Comparison of ENCODE assay signal across 31 mouse cellular contexts in genomic region chr4:97816753-97817152, GRCm38 (mm10). TPM values are rescaled to one million over a fixed set of nuclear protein-coding genes. Genes with fewer than 3 reads are reported as not detected.
DNase-seq lines count a peak whose midpoint lies in the region; ATAC-seq lines count a peak whose summit lies in the region.
"Had no signal": no experiment of that assay in that cellular context is flagged by ENCODE, and none has a peak within 500 bp of the region (broad histone marks: within the 10 kb centered on the region; RNA-seq: fewer than 3 reads in every experiment).

No protein-coding gene starts in this region.

- no peak for ATAC-seq in forebrain, embryonic 15.5 days (replicated peaks)
- no peak for ATAC-seq in heart, embryonic 11.5 days (replicated peaks; ENCODE audit: insufficient number of reproducible peaks, low FRiP score, low TSS enrichment)
- 0 out of 2 replicates have a peak, but pooled peaks have one; percentile 34 for ATAC-seq in lung, embryonic 16.5 days (ENCODE audit: low read depth)
- ATAC-seq: hindbrain, postnatal 0 days; inflammation-experienced regulatory T-cells, adult 6 months; intestine, embryonic 16.5 days; Patski had no signal

- 65% methylated on average over 3 of the region's 3 CpGs for WGBS in forebrain, embryonic 15.5 days
- WGBS in forebrain, embryonic 10.5 days: 85% methylated on average over 3 of the region's 3 CpGs
- WGBS in heart, embryonic 11.5 days (ENCODE audit: insufficient replicate concordance): 75% methylated on average over 3 of the region's 3 CpGs
- 61% methylated on average over 3 of the region's 3 CpGs for WGBS in lung, embryonic 16.5 days

- H3K9ac ChIP-seq in forebrain, embryonic 15.5 days (replicated peaks): no peak overlapping the region
- no peak overlapping the region for H3K9ac ChIP-seq in heart, embryonic 11.5 days (ENCODE audit: low read depth, low read length)
- no peak overlapping the region for H3K9ac ChIP-seq in lung, embryonic 16.5 days (ENCODE audit: low read length)
- H3K9ac ChIP-seq: embryonic facial prominence, embryonic 13.5 days; heart, embryonic 13.5 days; hindbrain, embryonic 14.5 days had no signal

- DNase-seq in forebrain, embryonic 10.5 days (ENCODE audit: extremely low spot score, low spot score): no peak
- peak; percentile 16 for DNase-seq in heart, adult 11 months
- DNase-seq in lung, adult 18-20 months: no peak
- no peak for DNase-seq in urinary bladder, adult 2 months (ENCODE audit: low spot score)
- DNase-seq: adrenal gland, postnatal 10 days; adrenal gland, postnatal 36 days; B cell, adult 2 months; cerebellum, adult 11-12 months; cerebellum, adult 8-10 months; cerebellum, postnatal 10 days; cerebellum, postnatal 36 days; embryo, embryonic 11 days; gastrocnemius, adult 2 months; gastrocnemius, postnatal 14 days; heart, adult 18-20 months; heart, postnatal 14 days; heart, postnatal 4 days had no signal

- H3K4me2 ChIP-seq in forebrain, embryonic 15.5 days (replicated peaks): no peak overlapping the region
- H3K4me2 ChIP-seq in heart, embryonic 11.5 days: no peak overlapping the region
- no peak overlapping the region for H3K4me2 ChIP-seq in lung, embryonic 16.5 days (ENCODE audit: low read depth, low read length)
- H3K4me2 ChIP-seq: embryonic facial prominence, embryonic 13.5 days; heart, embryonic 13.5 days; hindbrain, embryonic 14.5 days had no signal

- no peaks in the 10 kb centered on the region for H3K36me3 ChIP-seq in forebrain, embryonic 15.5 days
- no peaks in the 10 kb centered on the region for H3K36me3 ChIP-seq in forebrain, embryonic 10.5 days (replicated peaks)
- no peaks in the 10 kb centered on the region for H3K36me3 ChIP-seq in heart, embryonic 11.5 days (ENCODE audit: control insufficient read depth, insufficient read depth, low read length)
- no peaks in the 10 kb centered on the region for H3K36me3 ChIP-seq in lung, embryonic 16.5 days (ENCODE audit: control insufficient read depth, insufficient read depth, low read length)
- H3K36me3 ChIP-seq: embryonic facial prominence, embryonic 10.5 days; embryonic facial prominence, embryonic 13.5 days had no signal

- peaks cover 39% of the 10 kb centered on the region for H3K4me1 ChIP-seq in forebrain, embryonic 15.5 days
- peaks cover 8% of the 10 kb centered on the region; the same call in 1 of the 2 replicates for H3K4me1 ChIP-seq in forebrain, embryonic 10.5 days
- peaks cover 12% of the 10 kb centered on the region; the same call in 1 of the 2 replicates for H3K4me1 ChIP-seq in heart, embryonic 11.5 days (ENCODE audit: control insufficient read depth, insufficient read depth, low read length)
- H3K4me1 ChIP-seq in lung, embryonic 16.5 days (replicated peaks; ENCODE audit: control insufficient read depth, insufficient read depth, low read length): peaks cover 16% of the 10 kb centered on the region

- no peaks in the 10 kb centered on the region for H3K9me3 ChIP-seq in forebrain, embryonic 15.5 days
- no peaks in the 10 kb centered on the region for H3K9me3 ChIP-seq in forebrain, embryonic 10.5 days
- H3K9me3 ChIP-seq in heart, embryonic 11.5 days (replicated peaks; ENCODE audit: control insufficient read depth, low read length): no peaks in the 10 kb centered on the region
- no peaks in the 10 kb centered on the region for H3K9me3 ChIP-seq in lung, embryonic 16.5 days (ENCODE audit: control insufficient read depth, low read length)
- H3K9me3 ChIP-seq: embryonic facial prominence, embryonic 10.5 days; embryonic facial prominence, embryonic 13.5 days; heart, embryonic 13.5 days had no signal

- 0 out of 2 replicates have a peak overlapping the region, but pooled peaks have one; percentile 29 for H3K27ac ChIP-seq in forebrain, embryonic 15.5 days (replicated peaks)
- no peak overlapping the region for H3K27ac ChIP-seq in forebrain, embryonic 10.5 days
- no peak overlapping the region for H3K27ac ChIP-seq in heart, embryonic 11.5 days (ENCODE audit: low read depth, low read length)
- H3K27ac ChIP-seq in lung, embryonic 16.5 days (ENCODE audit: low read length): no peak overlapping the region
- H3K27ac ChIP-seq: embryonic facial prominence, embryonic 10.5 days; embryonic facial prominence, embryonic 13.5 days; hindbrain, embryonic 14.5 days; hindbrain, postnatal 0 days had no signal

- no peaks in the 10 kb centered on the region for H3K27me3 ChIP-seq in forebrain, embryonic 15.5 days
- H3K27me3 ChIP-seq in forebrain, embryonic 10.5 days (ENCODE audit: poor library complexity, severe bottlenecking): no peaks in the 10 kb centered on the region
- H3K27me3 ChIP-seq in heart, embryonic 11.5 days (ENCODE audit: control insufficient read depth, insufficient read depth, low read length): no peaks in the 10 kb centered on the region
- H3K27me3 ChIP-seq in lung, embryonic 16.5 days (ENCODE audit: control insufficient read depth, insufficient read depth, low read depth, low read length): no peaks in the 10 kb centered on the region
- H3K27me3 ChIP-seq: CH12.LX; embryonic facial prominence, embryonic 13.5 days; heart, embryonic 13.5 days; Patski had no signal

- no peak overlapping the region for H3K4me3 ChIP-seq in forebrain, embryonic 15.5 days
- no peak overlapping the region for H3K4me3 ChIP-seq in forebrain, embryonic 10.5 days
- no peak overlapping the region for H3K4me3 ChIP-seq in heart, embryonic 11.5 days (ENCODE audit: low read depth, low read length)
- no peak overlapping the region for H3K4me3 ChIP-seq in lung, embryonic 16.5 days (ENCODE audit: low read length)
- H3K4me3 ChIP-seq: embryonic facial prominence, embryonic 10.5 days; embryonic facial prominence, embryonic 13.5 days; erythroblast, embryonic 14.5 days; gastrocnemius, adult 2 months; heart, embryonic 13.5 days had no signal

RNA-seq across cellular contexts. Expression of gene E130114P18Rik, which starts 38.9 kb away (rescaled TPM):
- 39.8 and 45.7 TPM in 2 replicates for polyA plus RNA-seq in forebrain, embryonic 15.5 days (2015; fragmentation: Nextera tagmentation; extraction: Ambion mirVana)
- polyA plus RNA-seq in forebrain, embryonic 10.5 days (2016; fragmentation: Nextera tagmentation; extraction: Ambion mirVana): 14.3 and 21.3 TPM in 2 replicates
- polyA plus RNA-seq in heart, embryonic 11.5 days (2014; fragmentation: Nextera tagmentation; extraction: Ambion mirVana): 0.72 and 0.73 TPM in 2 replicates
- polyA plus RNA-seq in lung, embryonic 16.5 days (2015; fragmentation: Nextera tagmentation; extraction: Ambion mirVana): 0.79 and 0.85 TPM in 2 replicates
- 0.22 and 0.72 TPM in 2 replicates for polyA plus RNA-seq in urinary bladder, adult 2 months (2012; rRNA removed)
- polyA plus RNA-seq: erythroblast, embryonic 14.5 days; G1E; inflammation-experienced regulatory T-cells, adult 6 months had no signal

RNA-seq across cellular contexts. Expression of gene Nfia, which starts 44.2 kb away (rescaled TPM):
- polyA plus RNA-seq in forebrain, embryonic 15.5 days (2015; fragmentation: Nextera tagmentation; extraction: Ambion mirVana): 98.3 and 101 TPM in 2 replicates
- polyA plus RNA-seq in forebrain, embryonic 10.5 days (2016; fragmentation: Nextera tagmentation; extraction: Ambion mirVana): 10.9 and 17.6 TPM in 2 replicates
- polyA plus RNA-seq in heart, embryonic 11.5 days (2014; fragmentation: Nextera tagmentation; extraction: Ambion mirVana): 27.5 and 33.7 TPM in 2 replicates
- polyA plus RNA-seq in lung, embryonic 16.5 days (2015; fragmentation: Nextera tagmentation; extraction: Ambion mirVana): 48.3 and 52.9 TPM in 2 replicates
- 19.6 and 36.7 TPM in 2 replicates for polyA plus RNA-seq in urinary bladder, adult 2 months (2012; rRNA removed)
